Mouse (Mus musculus) midbrain, embryonic 13.5 days (tissue): ENCODE measurements around the gene Tuba3a. TPM values are rescaled to one million over a fixed set of nuclear protein-coding genes. Genes with fewer than 3 reads are reported as not detected.
"Not testable (repeated sequence)": the region's sequence is repeated elsewhere in the genome, so short reads cannot be mapped to it uniquely, and the experiment has no call there.

Source experiments
- ATAC-seq: fragments of 200-750 bp; cut with Nextera tagmentation; 2 replicates; pipeline ENCODE4 v1.8.0; 2017; ENCODE audit warnings: mild to moderate bottlenecking, moderate TSS enrichment, moderate library complexity
- H3K27ac ChIP-seq: fragments of 300-500 bp; sonication (generic); 2 replicates; pipeline ENCODE4 v1.5.1; 2015; ENCODE audit warnings: inconsistent platforms, mild to moderate bottlenecking, moderate library complexity
- H3K27me3 ChIP-seq: fragments of 300-500 bp; sonication (generic); 2 replicates; pipeline ENCODE4 v1.6.1; 2015; ENCODE audit warnings: mild to moderate bottlenecking, inconsistent platforms
- H3K36me3 ChIP-seq: fragments of 300-500 bp; sonication (generic); 2 replicates; pipeline ENCODE4 v1.6.1; 2015; ENCODE audit warnings: mild to moderate bottlenecking, inconsistent platforms
- H3K4me1 ChIP-seq: fragments of 300-500 bp; sonication (generic); replicated peaks from 2 replicates; pipeline ENCODE4 v1.6.1; 2015; ENCODE audit warnings: inconsistent platforms
- H3K4me2 ChIP-seq: fragments of 300-500 bp; sonication (generic); replicated peaks from 2 replicates; pipeline ENCODE4 v1.6.1; 2015; ENCODE audit warnings: moderate library complexity, mild to moderate bottlenecking, inconsistent platforms
- H3K4me3 ChIP-seq: fragments of 300-500 bp; sonication (generic); replicated peaks from 2 replicates; pipeline ENCODE4 v1.5.1; 2015; ENCODE audit warnings: mild to moderate bottlenecking, inconsistent platforms
- H3K9ac ChIP-seq: fragments of 300-500 bp; sonication (generic); replicated peaks from 2 replicates; pipeline ENCODE4 v1.6.1; 2015; ENCODE audit warnings: mild to moderate bottlenecking, inconsistent platforms
- H3K9me3 ChIP-seq: fragments of 300-500 bp; sonication (generic); 2 replicates; pipeline ENCODE4 v1.6.1; 2016; ENCODE audit warnings: mild to moderate bottlenecking, inconsistent platforms
- WGBS: fragments of 180-500 bp; shearing (Covaris S2); methylation state at CpG from one replicate; pipeline ENCODE4 v1.1.7; 2015; 5-methylcytosine and 5-hydroxymethylcytosine counted together
- polyA plus RNA-seq: library from polyadenylated mRNA; unstranded; fragments of >200 nt; fragmentation: Nextera tagmentation; extraction: Ambion mirVana; gene quantifications from 2 replicates; pipeline ENCODE4 v1.2.1, GENCODE M21; 2015

The Tuba3a gene
- polyA plus RNA-seq, 1 experiment from 2014 or later, result 0.11 TPM

DNA sequence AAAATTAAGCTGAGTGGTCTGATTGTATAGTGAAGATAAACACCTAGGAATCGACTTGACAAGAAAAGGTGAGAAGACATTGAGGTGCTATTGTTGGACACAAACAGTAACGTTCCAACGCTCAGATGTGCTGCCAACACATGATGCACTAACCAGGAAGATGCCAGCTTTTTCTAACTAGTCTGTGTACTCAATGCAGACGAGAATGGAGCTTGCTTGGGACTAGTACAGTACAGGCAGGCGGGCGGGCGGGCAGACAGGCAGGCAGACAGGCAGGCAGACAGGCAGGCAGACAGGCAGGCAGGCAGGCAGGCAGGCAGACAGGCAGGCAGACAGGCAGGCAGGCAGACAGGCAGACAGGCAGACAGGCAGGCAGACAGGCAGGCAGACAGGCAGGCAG is 18.6 kb upstream of the Tuba3a start:
- H3K4me1 ChIP-seq, H3K4me2 ChIP-seq, H3K9me3 ChIP-seq, H3K27me3 ChIP-seq, H3K27ac ChIP-seq, ATAC-seq, H3K36me3 ChIP-seq, H3K9ac ChIP-seq, H3K4me3 ChIP-seq: not testable (repeated sequence)
- WGBS, result 92% methylated on average over 7 of the region's 7 CpGs

DNA sequence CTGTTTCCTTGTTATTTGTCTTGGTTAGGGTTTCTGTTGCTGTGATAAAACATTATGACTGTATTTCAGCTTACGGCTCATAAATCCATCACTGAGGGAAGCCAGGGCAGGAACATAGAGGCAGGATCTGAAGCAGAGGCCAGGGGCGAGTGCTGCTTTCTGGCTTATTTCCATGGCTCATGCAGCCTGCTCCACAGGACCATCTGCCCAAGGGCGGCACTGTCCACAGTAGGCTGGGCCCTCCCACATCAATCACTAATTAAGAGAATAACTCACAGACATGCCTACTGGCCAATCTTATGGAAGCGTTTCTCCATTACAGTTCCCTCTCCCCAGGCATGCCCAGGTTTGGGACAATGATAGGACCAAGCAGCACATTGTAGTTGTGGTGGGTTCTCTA is 17.4 kb upstream of the Tuba3a start:
- Histone ChIP-seq H3K9me3 (no peaks in the 10 kb centered on the region), H3K9ac (no peak overlapping the region), H3K27me3 (no peaks in the 10 kb centered on the region), H3K27ac (no peak overlapping the region), H3K4me2 (no peak overlapping the region), H3K36me3 (peaks cover 8% of the 10 kb centered on the region; the same call in 1 of the 2 replicates), H3K4me3 (no peak overlapping the region), H3K4me1 (no peaks in the 10 kb centered on the region)
- no peak for ATAC-seq
- 80% methylated on average over 4 of the region's 4 CpGs for WGBS

DNA sequence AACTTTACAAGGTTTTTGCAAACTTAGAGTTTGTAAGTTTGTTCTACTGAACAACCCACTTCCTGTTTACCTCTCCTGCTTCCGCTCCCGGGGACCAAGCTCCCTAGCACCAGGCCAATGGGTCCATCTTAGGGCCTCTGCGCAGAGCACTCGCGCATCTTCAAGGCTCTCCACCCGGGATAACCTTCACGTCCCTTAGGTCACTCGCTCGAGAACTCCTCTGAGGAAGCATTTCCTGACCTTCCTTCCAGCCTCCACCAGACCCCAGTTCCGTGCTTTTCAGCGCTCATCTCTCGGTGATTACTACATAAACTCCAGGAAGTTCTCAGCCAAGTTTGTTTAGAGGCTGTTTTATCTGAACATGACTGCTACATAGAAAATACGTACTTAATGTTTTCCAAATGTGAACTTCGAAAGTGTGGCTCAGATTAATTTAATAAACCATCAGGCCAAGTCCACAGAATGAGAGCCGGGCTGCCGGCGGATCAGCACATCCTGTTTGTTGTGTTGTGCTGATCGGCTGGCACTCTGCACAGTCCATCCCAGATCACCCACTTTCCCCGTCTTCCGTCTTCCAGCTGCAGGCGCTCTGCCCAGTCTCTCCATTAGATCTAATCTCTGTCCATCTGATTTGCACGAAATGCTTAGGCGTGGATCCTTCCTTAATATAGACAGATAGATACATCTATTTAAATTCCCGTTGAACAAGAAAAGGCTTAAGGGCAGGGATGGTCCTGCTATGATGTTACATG is 16.6 kb upstream of the Tuba3a start:
- Histone ChIP-seq H3K9ac (no peak overlapping the region), H3K36me3 (peaks cover 8% of the 10 kb centered on the region; the same call in 1 of the 2 replicates), H3K4me2 (no peak overlapping the region), H3K27me3 (no peaks in the 10 kb centered on the region), H3K4me1 (no peaks in the 10 kb centered on the region), H3K9me3 (no peaks in the 10 kb centered on the region), H3K27ac (no peak overlapping the region), H3K4me3 (no peak overlapping the region)
- WGBS, result 90% methylated on average over 24 of the region's 24 CpGs
- no peak for ATAC-seq

DNA sequence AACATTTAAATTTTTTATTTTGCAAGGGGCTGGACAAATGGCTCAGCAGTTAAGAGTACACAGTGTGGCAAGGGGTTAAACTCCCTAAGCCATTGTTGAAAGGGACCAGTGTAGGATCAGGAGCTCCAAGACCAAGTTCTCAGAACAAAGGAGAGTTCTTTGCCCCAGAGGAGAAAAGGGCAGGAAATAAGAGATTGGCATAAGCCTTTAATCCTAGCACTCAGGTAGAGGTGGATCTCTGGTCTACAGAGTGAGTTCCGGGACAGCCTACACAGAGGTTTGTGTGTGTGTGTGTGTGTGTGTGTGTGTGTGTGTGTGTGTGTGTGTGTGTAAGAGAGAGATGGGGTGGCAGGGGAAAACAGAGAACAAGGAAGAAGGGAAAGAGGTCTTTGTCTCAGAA is 15.1 kb upstream of the Tuba3a start:
- H3K4me2 ChIP-seq, result no peak overlapping the region
- 68% methylated on average over 1 of the region's 1 CpGs for WGBS
- H3K4me3 ChIP-seq, result no peak overlapping the region
- H3K27me3 ChIP-seq, result no peaks in the 10 kb centered on the region
- H3K9me3 ChIP-seq, result no peaks in the 10 kb centered on the region
- no peak for ATAC-seq
- no peak overlapping the region for H3K9ac ChIP-seq
- H3K4me1 ChIP-seq, result no peaks in the 10 kb centered on the region
- H3K36me3 ChIP-seq, result no peaks in the 10 kb centered on the region
- H3K27ac ChIP-seq, result no peak overlapping the region

DNA sequence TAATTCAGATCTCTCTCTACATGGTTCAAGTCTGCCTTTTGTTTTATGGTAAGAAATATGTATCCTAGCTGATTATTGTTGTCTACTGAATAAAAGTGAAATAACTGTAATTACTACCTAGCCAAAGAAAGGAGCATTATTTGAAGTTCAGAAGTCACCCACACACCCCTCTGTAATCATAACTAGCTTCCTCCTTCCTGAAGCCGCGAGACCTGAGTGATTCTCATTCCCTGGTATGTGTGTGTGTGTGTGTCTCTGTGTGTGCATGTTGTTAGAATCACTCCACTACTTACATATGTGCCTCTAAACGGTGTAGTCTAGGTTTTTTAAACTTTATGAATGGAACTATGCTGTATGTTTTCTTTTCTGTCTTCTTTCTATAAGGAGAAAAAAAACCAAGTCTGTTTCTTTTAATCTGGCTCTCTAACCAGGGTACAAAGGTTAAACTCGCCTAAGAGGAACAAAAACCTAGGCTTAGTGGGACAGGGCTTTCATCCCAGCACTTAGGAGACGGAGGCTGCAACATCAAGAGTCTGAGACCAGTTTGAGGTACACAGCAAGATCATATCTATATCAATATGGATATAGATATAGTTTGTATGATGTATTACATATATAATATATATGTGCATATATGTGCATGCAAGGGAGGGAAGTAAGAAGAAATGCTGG is 11.4 kb upstream of the Tuba3a start:
- Histone ChIP-seq H3K36me3 (no peaks in the 10 kb centered on the region), H3K4me2 (no peak overlapping the region), H3K27ac (no peak overlapping the region), H3K4me1 (no peaks in the 10 kb centered on the region), H3K27me3 (no peaks in the 10 kb centered on the region), H3K9me3 (no peaks in the 10 kb centered on the region), H3K4me3 (no peak overlapping the region), H3K9ac (no peak overlapping the region)
- no peak for ATAC-seq
- WGBS, result 71% methylated on average over 5 of the region's 5 CpGs

DNA sequence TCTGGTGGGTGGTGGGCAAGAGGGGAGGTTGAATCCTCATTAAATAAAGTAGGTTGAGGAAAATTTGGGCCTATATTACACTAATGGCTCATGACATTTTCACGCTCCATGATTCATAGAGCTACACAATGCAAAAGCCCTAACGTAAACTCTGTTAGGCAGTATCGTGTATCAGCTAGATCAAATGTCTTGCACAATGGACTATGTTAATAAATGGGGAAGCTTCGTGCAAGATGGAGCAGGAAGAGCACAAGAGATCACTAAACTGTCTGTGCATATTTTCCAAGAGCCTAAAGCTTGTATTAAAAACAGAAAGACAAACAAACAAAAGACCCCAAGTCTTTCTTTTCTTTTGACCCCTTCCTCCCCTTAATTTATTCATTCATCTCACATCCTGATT is 8.2 kb upstream of the Tuba3a start:
- 82% methylated on average over 4 of the region's 4 CpGs for WGBS

DNA sequence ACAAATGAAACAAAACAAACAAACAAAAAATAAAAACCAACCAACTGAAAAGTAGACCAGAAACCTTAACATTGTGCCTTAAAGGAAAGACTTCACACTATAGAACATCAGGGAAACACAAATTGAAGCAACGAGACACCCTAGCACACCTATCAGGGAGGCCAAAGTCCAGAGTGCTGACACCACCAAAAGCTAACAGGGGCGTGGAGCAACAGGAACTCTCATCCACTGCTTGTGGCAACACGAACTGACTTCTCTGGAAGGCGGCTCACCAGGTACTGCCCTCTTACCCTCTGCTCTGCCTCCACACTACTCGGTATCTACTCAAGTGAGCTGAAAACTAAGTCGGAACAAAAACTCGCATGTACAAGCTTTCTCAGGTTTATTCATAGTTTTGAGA is 6.4 kb upstream of the Tuba3a start:
- Histone ChIP-seq H3K4me1 (no peaks in the 10 kb centered on the region), H3K27me3 (no peaks in the 10 kb centered on the region), H3K27ac (no peak overlapping the region), H3K36me3 (no peaks in the 10 kb centered on the region), H3K4me3 (no peak overlapping the region), H3K9me3 (no peaks in the 10 kb centered on the region), H3K9ac (no peak overlapping the region), H3K4me2 (no peak overlapping the region)
- ATAC-seq, result no peak
- WGBS, result 91% methylated on average over 7 of the region's 7 CpGs

More for the DNA sequence above, 8.2 kb upstream of the Tuba3a start:
- no peak overlapping the region for H3K4me3 ChIP-seq
- H3K9ac ChIP-seq, result no peak overlapping the region
- H3K36me3 ChIP-seq, result no peaks in the 10 kb centered on the region
- H3K4me1 ChIP-seq, result no peaks in the 10 kb centered on the region
- H3K4me2 ChIP-seq, result no peak overlapping the region
- no peak overlapping the region for H3K27ac ChIP-seq
- H3K9me3 ChIP-seq, result no peaks in the 10 kb centered on the region
- no peaks in the 10 kb centered on the region for H3K27me3 ChIP-seq
- no peak for ATAC-seq

DNA sequence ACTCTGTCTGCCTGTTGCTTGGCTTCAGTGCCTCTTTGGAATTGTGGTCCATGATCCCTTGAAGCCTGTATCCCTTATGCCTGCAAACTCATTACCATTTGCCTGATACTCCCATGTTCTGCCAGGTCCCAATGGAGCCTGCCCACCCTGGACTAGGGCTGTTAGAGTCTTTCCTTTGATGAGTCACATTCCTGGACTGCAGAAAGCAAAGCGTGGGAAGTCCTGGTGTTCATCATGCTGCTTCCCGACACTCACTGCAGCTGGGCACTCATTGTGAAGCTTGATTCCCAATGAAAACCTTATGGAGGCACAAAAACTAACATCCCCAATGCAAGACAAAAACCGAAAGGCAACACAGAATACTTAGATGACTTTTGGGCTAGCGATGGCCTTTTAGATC is 5.5 kb upstream of the Tuba3a start:
- Histone ChIP-seq H3K36me3 (no peaks in the 10 kb centered on the region), H3K27ac (no peak overlapping the region), H3K9me3 (no peaks in the 10 kb centered on the region), H3K27me3 (no peaks in the 10 kb centered on the region), H3K4me1 (no peaks in the 10 kb centered on the region), H3K4me2 (no peak overlapping the region), H3K4me3 (no peak overlapping the region), H3K9ac (no peak overlapping the region)
- no peak for ATAC-seq
- 91% methylated on average over 4 of the region's 4 CpGs for WGBS

DNA sequence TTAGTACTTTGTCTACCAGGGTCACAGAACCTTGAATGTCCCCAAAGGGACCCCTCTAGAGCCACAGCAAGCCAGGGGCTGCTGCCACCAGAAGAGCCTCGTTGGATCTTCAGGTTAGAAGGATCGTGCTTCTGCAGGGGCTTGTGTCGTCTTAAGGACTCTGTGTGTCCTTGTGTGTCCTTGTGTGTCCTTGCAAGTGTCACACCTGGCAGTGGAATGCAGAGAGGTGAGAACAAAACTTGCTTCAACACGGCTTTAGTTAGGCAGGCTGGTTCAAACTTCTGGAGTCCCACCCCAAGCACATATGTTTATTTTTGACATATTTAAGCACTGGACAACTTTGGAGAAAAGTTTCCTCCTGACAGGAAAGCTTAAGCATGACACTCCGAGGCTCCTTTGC is 2.9 kb upstream of the Tuba3a start:
- WGBS, result 79% methylated on average over 5 of the region's 5 CpGs
- ATAC-seq, result no peak
- H3K4me1 ChIP-seq, result no peaks in the 10 kb centered on the region
- H3K4me3 ChIP-seq, result no peak overlapping the region
- H3K9me3 ChIP-seq, result no peaks in the 10 kb centered on the region
- no peak overlapping the region for H3K4me2 ChIP-seq
- H3K9ac ChIP-seq, result no peak overlapping the region
- no peak overlapping the region for H3K27ac ChIP-seq
- H3K36me3 ChIP-seq, result no peaks in the 10 kb centered on the region
- no peaks in the 10 kb centered on the region for H3K27me3 ChIP-seq

DNA sequence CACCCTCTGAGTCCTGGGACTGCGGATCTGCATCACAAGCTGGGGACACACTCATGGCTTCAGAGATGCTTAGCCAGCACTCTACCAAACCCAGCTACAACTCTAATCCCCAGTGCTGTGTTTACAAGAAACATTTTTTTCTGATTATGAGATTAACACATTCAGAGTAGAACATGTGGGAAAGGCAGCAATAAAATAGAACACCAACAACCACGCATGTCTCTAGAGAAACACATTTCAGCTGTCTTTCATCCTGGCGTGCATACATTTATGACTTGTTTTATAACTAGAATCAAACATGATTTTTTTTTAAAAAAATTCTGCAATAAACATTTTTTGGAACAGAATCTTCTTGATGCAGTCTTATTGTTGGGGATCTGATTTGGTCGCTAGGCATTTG is 1.1 kb upstream of the Tuba3a start:
- no peak overlapping the region for H3K9ac ChIP-seq
- H3K4me3 ChIP-seq, result no peak overlapping the region
- H3K27me3 ChIP-seq, result no peaks in the 10 kb centered on the region
- H3K4me2 ChIP-seq, result no peak overlapping the region
- 92% methylated on average over 4 of the region's 4 CpGs for WGBS
- no peaks in the 10 kb centered on the region for H3K4me1 ChIP-seq
- H3K9me3 ChIP-seq, result no peaks in the 10 kb centered on the region
- no peaks in the 10 kb centered on the region for H3K36me3 ChIP-seq
- H3K27ac ChIP-seq, result no peak overlapping the region
- ATAC-seq, result no peak

DNA sequence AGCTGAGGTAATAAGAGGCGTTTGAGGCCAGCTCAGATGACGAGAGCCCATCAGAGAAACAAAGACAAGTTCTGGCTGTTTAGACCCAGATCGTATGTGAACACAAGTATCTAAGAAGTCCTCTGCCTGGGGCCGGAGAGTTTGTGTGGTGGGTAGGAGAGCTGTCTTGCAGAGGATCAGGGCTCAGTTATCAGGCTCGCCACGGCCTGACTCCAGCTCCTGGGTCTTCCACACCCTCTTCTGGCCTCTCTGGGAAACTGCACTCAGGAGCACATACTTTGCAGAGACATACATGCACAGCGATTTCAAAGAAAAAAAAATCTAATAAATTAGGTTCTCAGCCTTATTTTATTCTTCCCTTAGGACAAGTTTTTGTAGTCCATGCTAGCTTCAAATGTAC is 1.1 kb downstream of the Tuba3a start:
- WGBS, result 90% methylated on average over 7 of the region's 7 CpGs

DNA sequence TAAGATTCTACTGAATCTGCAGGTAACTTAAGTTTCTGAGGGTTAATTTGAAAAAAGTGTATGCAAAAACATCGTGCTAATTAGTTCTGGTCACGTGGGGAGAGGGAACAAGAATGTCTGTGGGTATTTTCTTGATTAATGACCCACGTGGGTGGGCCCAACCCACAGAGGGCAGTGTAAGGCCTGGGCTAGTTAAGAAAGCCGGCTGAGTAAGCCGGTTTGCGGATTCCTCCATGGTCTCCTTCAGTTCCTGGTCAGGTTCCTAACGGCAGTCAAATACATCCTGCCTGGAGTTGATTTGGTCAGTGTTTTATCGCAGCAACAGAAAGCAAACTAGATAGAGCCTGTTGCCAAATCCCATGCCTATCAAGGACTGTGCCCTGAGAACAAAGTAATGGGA is 1.6 kb downstream of the Tuba3a start:
- Histone ChIP-seq H3K9ac (no peak overlapping the region), H3K9me3 (no peaks in the 10 kb centered on the region), H3K36me3 (no peaks in the 10 kb centered on the region), H3K4me3 (no peak overlapping the region), H3K4me1 (no peaks in the 10 kb centered on the region), H3K4me2 (no peak overlapping the region), H3K27me3 (no peaks in the 10 kb centered on the region), H3K27ac (no peak overlapping the region)
- 69% methylated on average over 8 of the region's 8 CpGs for WGBS
- no peak for ATAC-seq

More for the DNA sequence above, 1.1 kb downstream of the Tuba3a start:
- Histone ChIP-seq H3K9ac (no peak overlapping the region), H3K4me2 (no peak overlapping the region), H3K27ac (no peak overlapping the region), H3K4me3 (no peak overlapping the region), H3K9me3 (no peaks in the 10 kb centered on the region), H3K36me3 (no peaks in the 10 kb centered on the region), H3K4me1 (no peaks in the 10 kb centered on the region), H3K27me3 (no peaks in the 10 kb centered on the region)
- no peak for ATAC-seq

DNA sequence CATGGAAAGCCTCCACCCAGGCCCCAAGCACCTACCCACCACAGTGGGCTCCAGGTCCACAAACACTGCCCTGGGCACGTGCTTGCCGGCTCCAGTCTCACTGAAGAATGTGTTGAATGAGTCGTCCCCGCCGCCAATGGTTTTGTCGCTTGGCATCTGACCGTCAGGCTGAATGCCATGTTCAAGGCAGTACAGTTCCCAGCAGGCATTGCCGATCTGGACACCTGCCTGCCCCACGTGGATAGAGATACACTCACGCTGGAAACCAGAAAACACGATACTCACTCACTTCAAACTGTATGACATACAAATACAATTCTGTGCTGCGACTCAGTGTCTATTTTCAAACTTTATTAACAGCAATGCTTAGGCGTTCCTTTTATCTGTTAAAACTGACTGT is 3.1 kb downstream of the Tuba3a start:
- H3K36me3 ChIP-seq, H3K4me1 ChIP-seq, H3K4me3 ChIP-seq, ATAC-seq, H3K27me3 ChIP-seq, H3K9ac ChIP-seq, H3K4me2 ChIP-seq, H3K27ac ChIP-seq, H3K9me3 ChIP-seq: not testable (repeated sequence)
- 95% methylated on average over 13 of the region's 13 CpGs for WGBS
